Mouse (Mus musculus) forebrain, embryonic 11.5 days (tissue): ENCODE data around the gene Jup. TPM values are rescaled to one million over a fixed set of nuclear protein-coding genes. Genes with fewer than 3 reads are reported as not detected.

Experiments used
- ATAC-seq: fragments of 200-750 bp; cut with Nextera tagmentation; replicated peaks from 2 replicates; pipeline ENCODE4 v1.8.0; 2017; ENCODE audit warnings: moderate TSS enrichment; ENCODE audit not compliant: low FRiP score
- DNase-seq: peaks from one replicate; pipeline ENCODE4 v3.0.0-alpha.2; 2017; ENCODE audit warnings: low spot score
- H3K27ac ChIP-seq: fragments of 300-500 bp; sonication (generic); 2 replicates; pipeline ENCODE4 v1.5.1; 2014; ENCODE audit warnings: low read depth, low read length
- H3K27me3 ChIP-seq: fragments of 300-500 bp; sonication (generic); 2 replicates; pipeline ENCODE4 v1.6.1; 2014; ENCODE audit warnings: mild to moderate bottlenecking, low read length, mixed read lengths; ENCODE audit not compliant: control insufficient read depth, insufficient read depth
- H3K36me3 ChIP-seq: fragments of 300-500 bp; sonication (generic); 2 replicates; pipeline ENCODE4 v1.6.1; 2014; ENCODE audit warnings: mild to moderate bottlenecking, low read length, moderate library complexity, mixed read lengths; ENCODE audit not compliant: control insufficient read depth, insufficient read depth
- H3K4me1 ChIP-seq: fragments of 300-500 bp; sonication (generic); replicated peaks from 2 replicates; pipeline ENCODE4 v1.6.1; 2014; ENCODE audit warnings: low read length, mixed read lengths; ENCODE audit not compliant: control insufficient read depth, insufficient read depth
- H3K4me2 ChIP-seq: fragments of 300-500 bp; sonication (generic); 2 replicates; pipeline ENCODE4 v1.6.1; 2014; ENCODE audit warnings: low read depth, mild to moderate bottlenecking, low read length, moderate library complexity, mixed read lengths; ENCODE audit not compliant: severe bottlenecking
- H3K4me3 ChIP-seq: fragments of 300-500 bp; sonication (generic); 2 replicates; pipeline ENCODE4 v1.5.1; 2014; ENCODE audit warnings: low read depth, low read length
- H3K9ac ChIP-seq: fragments of 300-500 bp; sonication (generic); 2 replicates; pipeline ENCODE4 v1.6.1; 2014; ENCODE audit warnings: low read length
- H3K9me3 ChIP-seq: fragments of 300-500 bp; sonication (generic); 2 replicates; pipeline ENCODE4 v1.6.1; 2016; ENCODE audit warnings: low read length, mixed read lengths; ENCODE audit not compliant: control insufficient read depth
- WGBS: fragments of 180-500 bp; shearing (Covaris S2); extraction: QIAGEN DNeasy Blood & Tissue Kit; methylation state at CpG from one replicate; pipeline ENCODE4 v1.1.7; 2014; 5-methylcytosine and 5-hydroxymethylcytosine counted together
- polyA plus RNA-seq: library from polyadenylated mRNA; unstranded; fragments of >200 nt; fragmentation: Nextera tagmentation; extraction: Ambion mirVana; gene quantifications from 2 replicates; pipeline ENCODE4 v1.2.1, GENCODE M21; 2014

Jup gene
- 33.3 and 35.5 TPM in 2 replicates for polyA plus RNA-seq

DNA sequence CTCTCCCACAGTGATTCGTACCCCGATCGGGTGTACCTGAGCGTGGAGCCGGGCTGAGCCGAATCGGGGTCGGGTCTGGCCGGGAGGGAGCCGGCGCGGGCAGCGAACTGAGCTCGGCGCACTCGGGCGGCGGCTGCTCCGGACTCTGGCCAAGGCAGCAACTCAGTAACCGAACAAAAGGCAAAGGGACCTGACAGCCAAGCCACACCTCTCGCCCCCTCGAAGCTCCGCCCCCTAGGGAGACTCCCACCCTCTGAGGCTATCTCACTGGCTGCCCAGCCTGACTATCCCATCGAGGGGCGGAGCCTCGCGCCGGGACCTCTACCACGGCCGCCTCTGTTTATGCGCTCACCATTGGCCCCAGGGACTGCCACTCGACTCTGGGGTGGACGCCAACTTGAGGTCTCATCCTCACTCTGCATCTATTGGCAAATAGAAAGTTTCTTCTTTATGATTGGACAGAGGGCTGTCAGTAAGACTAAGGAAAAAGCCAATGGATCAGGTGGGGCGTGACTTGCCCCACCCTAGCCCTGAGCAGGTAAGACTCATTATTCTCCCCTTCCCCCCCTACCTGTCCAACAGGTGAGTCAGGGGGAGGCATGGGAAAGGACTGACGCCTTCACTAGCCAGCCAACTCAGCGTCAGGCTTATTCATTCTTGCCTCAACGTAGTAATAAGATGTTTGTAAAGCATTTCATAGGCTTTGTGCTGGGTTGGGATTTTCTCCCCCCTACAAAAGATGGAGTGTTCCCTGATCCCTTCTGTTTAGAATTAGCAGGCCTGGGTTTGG, at the start of gene Jup:
Gene Jup, minus strand, starts transcription at position 164 of the 790 bp plus-strand sequence.
- Histone ChIP-seq H3K4me1 (peaks cover 3% of the 10 kb centered on the region; the same call in 1 of the 2 replicates), H3K36me3 (no peaks in the 10 kb centered on the region), H3K27me3 (peaks cover 19% of the 10 kb centered on the region), H3K4me2 (peak within 1 kb of the TSS; percentile 70), H3K4me3 (peak within 1 kb of the TSS; percentile 55), H3K9ac (peak within 1 kb of the TSS; percentile 66), H3K27ac (no peak within 1 kb of the TSS; the same call in 1 of the 2 replicates), H3K9me3 (no peaks in the 10 kb centered on the region)
- peak; percentile 98 for ATAC-seq
- peak; percentile 99 for DNase-seq
- WGBS = under 1% methylated on average over 37 of the region's 37 CpGs

DNA sequence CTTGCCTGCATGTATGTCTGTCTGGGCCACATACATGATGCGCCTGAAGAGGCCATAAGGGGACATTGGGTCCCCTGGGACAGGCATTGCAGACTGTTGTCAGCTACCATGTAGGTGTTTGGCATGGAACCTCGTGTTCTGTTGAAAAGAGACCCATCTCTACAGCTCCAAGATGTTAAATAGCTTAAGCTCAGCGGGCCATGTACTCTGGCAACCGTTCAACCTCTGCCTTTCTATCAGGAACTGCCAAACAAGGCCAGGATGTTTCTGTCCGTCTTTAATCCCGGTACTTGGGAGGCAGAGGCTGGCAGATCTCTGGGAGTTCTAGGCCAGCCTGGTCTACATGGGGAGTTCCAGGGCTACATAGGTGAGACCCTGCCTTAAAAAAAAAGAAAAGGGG, 45.1 kb upstream of the Jup start:
- H3K27me3 ChIP-seq = no peaks in the 10 kb centered on the region
- peak; percentile 14 for DNase-seq
- H3K36me3 ChIP-seq = peaks cover under 1% of the 10 kb centered on the region; the same call in 1 of the 2 replicates
- no peak overlapping the region for H3K9ac ChIP-seq
- no peaks in the 10 kb centered on the region for H3K9me3 ChIP-seq
- H3K4me2 ChIP-seq = no peak overlapping the region
- no peak for ATAC-seq
- peaks cover 5% of the 10 kb centered on the region; the same call in 1 of the 2 replicates for H3K4me1 ChIP-seq
- WGBS = 90% methylated on average over 6 of the region's 6 CpGs
- H3K4me3 ChIP-seq = no peak overlapping the region
- H3K27ac ChIP-seq = no peak overlapping the region

DNA sequence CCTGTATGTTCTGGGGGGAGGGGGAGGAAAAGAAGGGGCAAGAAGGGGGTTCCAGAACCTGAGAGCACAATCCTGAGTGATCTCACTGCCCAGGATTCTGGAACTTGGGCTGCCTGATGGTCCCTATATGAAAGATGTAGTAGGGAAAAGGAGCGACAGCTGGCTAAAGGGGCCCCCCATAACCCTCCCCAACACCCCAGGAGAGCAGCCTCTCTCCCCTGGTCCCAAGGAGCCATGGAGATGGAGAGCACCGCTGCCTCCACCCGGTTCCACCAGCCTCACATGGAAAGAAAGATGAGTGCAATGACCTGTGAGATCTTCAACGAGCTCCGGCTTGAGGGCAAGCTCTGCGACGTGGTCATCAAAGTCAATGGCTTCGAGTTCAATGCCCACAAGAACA, 44.2 kb upstream of the Jup start, which contains the start of the genes Nt5c3b and Klhl10:
Gene Nt5c3b, minus strand, starts transcription at position 12 of the 400 bp plus-strand sequence.
Gene Klhl10, plus strand, starts transcription at position 121 of the 400 bp plus-strand sequence.
- DNase-seq (no peak), ATAC-seq (no peak)
- WGBS = 84% methylated on average over 8 of the region's 8 CpGs
- Histone ChIP-seq H3K36me3 (peaks cover 4% of the 10 kb centered on the region; the same call in 1 of the 2 replicates), H3K4me3 (peak within 1 kb of the TSS; percentile 78), H3K9me3 (no peaks in the 10 kb centered on the region), H3K27me3 (no peaks in the 10 kb centered on the region), H3K4me1 (peaks cover 5% of the 10 kb centered on the region; the same call in 1 of the 2 replicates), H3K9ac (peak within 1 kb of the TSS; percentile 97), H3K27ac (no peak within 1 kb of the TSS), H3K4me2 (peak within 1 kb of the TSS; percentile 91)

DNA sequence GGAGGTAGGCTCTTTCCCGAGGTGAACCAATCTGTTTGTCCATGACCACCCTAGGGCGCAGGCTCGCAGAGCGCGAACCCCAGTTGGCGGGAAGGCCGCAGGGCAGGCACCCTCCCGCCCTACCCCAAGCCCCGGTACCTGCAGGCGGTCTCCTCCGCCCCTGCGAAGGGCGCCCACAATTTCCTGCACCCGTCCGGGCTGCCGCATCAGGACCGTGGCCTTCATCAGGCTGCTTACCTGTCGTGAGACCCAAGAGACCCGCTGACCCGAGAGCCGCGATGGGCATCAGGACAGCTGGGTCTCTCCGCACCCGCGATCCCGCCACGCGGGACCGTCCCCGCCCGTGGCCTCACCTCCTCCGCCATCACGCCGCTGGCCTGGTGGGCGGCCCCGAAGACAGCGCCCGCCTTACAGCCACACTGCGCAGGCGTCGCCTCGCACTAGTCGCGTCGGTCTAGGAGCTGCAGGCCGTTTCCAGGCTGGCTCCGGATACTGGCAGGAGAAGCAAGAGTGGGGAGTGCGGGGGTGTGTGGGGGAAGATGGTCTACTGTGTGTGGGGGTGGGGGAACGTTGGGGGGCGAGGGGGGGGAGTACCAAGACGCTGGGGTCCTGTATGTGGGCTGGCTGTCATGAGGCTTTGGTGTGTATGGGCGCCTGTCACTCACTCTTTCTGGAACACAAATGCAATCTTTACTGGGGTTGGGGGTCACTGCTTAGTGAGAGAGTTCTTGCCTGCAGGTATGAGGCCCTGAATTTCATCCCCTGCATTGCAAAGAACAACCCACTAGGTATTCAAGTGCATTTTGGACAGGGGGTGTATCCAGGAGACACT, 43.3 kb upstream of the Jup start:
- Histone ChIP-seq H3K4me2 (peak overlapping the region; percentile 91), H3K9ac (peak overlapping the region; percentile 97), H3K4me3 (peak overlapping the region; percentile 78), H3K9me3 (no peaks in the 10 kb centered on the region), H3K27ac (no peak overlapping the region), H3K4me1 (peaks cover 5% of the 10 kb centered on the region; the same call in 1 of the 2 replicates), H3K36me3 (peaks cover 4% of the 10 kb centered on the region; the same call in 1 of the 2 replicates), H3K27me3 (no peaks in the 10 kb centered on the region)
- ATAC-seq (peak; percentile 96), DNase-seq (peak; percentile 88)
- WGBS = 2% methylated on average over 50 of the region's 52 CpGs

DNA sequence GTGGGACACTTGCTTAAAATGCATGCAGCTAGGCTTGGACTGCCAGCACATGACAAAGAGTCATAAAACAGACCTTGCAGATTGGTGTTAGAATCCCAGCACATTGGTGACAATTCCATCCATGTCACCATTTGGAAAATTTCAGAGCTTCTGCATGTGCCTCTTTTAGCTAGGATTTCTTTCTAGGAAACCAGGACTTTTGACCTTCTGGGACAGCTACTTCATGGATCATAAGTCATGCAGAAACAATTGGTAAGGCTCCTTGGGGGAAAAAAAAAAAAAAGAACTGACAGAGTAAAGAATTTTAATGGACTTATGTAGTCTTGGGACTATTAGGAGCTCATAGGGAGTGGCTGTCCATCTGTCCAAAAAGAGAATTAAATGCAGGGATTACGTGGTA, 40.3 kb upstream of the Jup start:
- Histone ChIP-seq H3K4me1 (peaks cover 5% of the 10 kb centered on the region; the same call in 1 of the 2 replicates), H3K9me3 (no peaks in the 10 kb centered on the region), H3K4me3 (no peak overlapping the region), H3K27me3 (no peaks in the 10 kb centered on the region), H3K36me3 (peaks cover 4% of the 10 kb centered on the region; the same call in 1 of the 2 replicates), H3K4me2 (no peak overlapping the region), H3K9ac (no peak overlapping the region), H3K27ac (no peak overlapping the region)
- no peak for ATAC-seq
- WGBS = 74% methylated on average over 1 of the region's 1 CpGs
- no peak for DNase-seq

DNA sequence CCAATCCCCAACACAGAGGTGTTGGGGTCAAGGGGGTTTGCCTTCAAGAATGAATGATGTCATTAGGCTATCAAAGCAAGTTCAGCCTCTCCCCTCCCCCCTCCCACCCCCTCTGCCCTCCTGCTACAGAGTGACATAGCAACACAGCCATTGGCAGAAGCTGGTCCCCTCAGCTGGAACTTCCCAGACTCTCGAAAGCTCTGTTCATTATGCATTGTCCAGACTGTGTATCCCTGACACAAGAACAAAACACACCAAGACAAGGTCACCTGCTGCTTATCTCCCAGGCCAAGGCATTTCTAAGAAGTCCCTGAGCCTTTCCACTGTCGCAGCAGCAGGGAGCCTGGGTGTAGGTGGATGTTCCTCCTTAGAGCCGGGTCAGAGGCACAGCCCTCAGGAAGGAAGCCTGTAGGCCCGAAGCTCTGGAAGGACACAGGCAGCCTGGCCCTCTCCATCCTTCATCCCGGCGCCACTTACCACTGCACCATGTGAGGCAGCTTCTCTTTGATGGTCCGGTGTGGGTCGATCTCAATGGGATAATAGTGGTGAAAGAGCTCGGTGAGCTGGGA, 38.2 kb upstream of the Jup start:
- H3K27me3 ChIP-seq = no peaks in the 10 kb centered on the region
- WGBS = 74% methylated on average over 9 of the region's 9 CpGs
- H3K4me3 ChIP-seq = no peak overlapping the region
- ATAC-seq (no peak), DNase-seq (peak; percentile 35)
- H3K36me3 ChIP-seq = peaks cover 4% of the 10 kb centered on the region; the same call in 1 of the 2 replicates
- H3K4me1 ChIP-seq = peaks cover 5% of the 10 kb centered on the region; the same call in 1 of the 2 replicates
- H3K9me3 ChIP-seq = no peaks in the 10 kb centered on the region
- H3K9ac ChIP-seq = no peak overlapping the region
- H3K4me2 ChIP-seq = no peak overlapping the region
- H3K27ac ChIP-seq = no peak overlapping the region

DNA sequence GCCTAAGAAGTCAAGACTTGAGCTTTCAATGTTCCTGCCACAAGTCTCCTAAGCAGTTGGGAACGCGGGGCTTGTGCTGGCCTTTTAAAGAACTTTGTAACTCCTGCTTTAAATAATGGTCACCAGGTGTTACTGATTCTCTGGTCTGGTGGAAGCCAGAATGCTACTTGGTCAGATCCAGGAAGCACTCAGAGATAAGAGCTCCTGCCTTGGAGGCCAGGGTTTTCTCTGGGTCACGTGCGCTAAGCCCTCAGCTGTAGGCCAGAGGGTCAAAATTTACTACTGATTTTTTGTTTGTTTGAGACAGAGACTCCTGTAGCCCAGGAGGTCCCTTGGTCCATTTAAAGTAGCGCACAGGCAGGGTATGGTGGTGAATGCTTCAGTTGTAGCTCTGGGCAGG, 34.4 kb upstream of the Jup start:
- no peak for DNase-seq
- no peaks in the 10 kb centered on the region for H3K4me1 ChIP-seq
- H3K9ac ChIP-seq = no peak overlapping the region
- no peak for ATAC-seq
- H3K4me3 ChIP-seq = no peak overlapping the region
- WGBS = 92% methylated on average over 5 of the region's 5 CpGs
- H3K27me3 ChIP-seq = no peaks in the 10 kb centered on the region
- H3K9me3 ChIP-seq = no peaks in the 10 kb centered on the region
- no peaks in the 10 kb centered on the region; the same call in 1 of the 2 replicates for H3K36me3 ChIP-seq
- no peak overlapping the region for H3K27ac ChIP-seq
- no peak overlapping the region for H3K4me2 ChIP-seq

DNA sequence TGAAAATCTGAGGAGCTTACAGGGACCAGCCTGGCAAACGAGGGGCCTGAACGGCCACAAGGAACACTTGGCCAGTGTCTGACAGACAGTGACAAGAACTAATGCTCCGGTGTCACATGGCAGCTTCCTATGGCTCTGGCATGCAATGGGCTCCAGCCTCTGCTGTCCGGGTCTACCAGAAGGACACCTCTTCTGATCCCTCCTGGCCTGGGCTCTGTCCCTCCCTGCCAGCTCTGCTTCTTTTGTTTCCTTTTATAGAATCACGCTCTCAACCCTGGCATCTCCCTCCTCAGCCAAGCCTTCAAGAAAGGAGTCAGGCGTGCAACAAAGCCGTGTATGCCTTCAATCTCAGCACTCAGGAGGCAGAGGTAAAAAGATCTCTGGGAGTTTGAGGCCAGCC, 32.5 kb upstream of the Jup start:
- H3K36me3 ChIP-seq = no peaks in the 10 kb centered on the region; the same call in 1 of the 2 replicates
- DNase-seq (no peak), ATAC-seq (no peak)
- H3K4me1 ChIP-seq = no peaks in the 10 kb centered on the region
- no peak overlapping the region for H3K27ac ChIP-seq
- no peaks in the 10 kb centered on the region for H3K27me3 ChIP-seq
- H3K4me3 ChIP-seq = no peak overlapping the region
- 91% methylated on average over 7 of the region's 7 CpGs for WGBS
- no peaks in the 10 kb centered on the region for H3K9me3 ChIP-seq
- no peak overlapping the region for H3K9ac ChIP-seq
- H3K4me2 ChIP-seq = no peak overlapping the region
